Mouse (Mus musculus) ovary, postnatal 10 days (tissue): ENCODE data around the gene Capn13.
"Not testable (repeated sequence)": the region's sequence is repeated elsewhere in the genome, so short reads cannot be mapped to it uniquely, and the experiment has no call there.

Experiments used
- DNase-seq: peaks from one replicate; pipeline ENCODE4 v3.0.0; 2022; ENCODE audit warnings: low spot score

Capn13 gene

GRCm38 (mm10) chr17:73342673-73343072, 58.0 kb downstream of the Capn13 start:
- DNase-seq: no peak

DNA sequence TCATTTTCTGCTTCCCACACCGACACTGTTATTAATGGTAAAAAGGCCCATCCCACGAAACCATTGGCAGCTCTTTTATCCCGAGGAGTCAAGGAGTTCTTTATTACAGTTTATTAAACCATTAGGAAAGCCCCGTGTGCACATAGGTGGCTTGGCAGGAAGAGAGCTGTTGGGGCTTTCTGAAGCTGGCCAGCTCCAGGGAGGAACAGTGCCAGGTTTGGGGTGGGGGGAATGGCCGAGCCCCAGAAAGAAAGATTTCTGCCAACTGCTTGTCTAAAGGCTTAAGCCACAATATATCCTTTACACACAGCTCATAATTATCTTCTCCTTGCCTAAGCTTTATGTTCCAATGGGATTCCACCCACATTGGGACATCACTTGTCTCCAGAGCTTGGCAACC, 71.6 kb downstream of the Capn13 start:
- DNase-seq: no peak

DNA sequence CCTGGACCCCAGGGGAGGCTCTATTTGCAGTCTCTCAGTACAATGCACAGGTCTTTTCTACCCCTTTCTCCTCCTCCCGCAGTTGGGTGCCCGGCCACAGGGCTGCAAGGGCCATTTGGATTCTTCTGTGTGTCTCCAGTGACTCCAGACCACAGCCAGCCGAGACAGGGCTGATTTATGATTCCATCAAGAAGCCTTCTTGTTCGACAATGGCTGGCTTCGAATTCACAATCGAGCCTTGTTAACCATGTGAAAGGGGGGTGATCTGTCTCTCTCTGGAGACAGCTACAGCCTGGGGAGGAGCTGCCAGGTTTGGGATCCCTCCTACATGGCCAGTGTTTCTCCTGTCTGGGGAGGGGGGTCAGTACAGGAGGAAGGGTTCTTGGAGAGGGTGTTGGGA, 75.4 kb downstream of the Capn13 start:
- DNase-seq: no peak

GRCm38 (mm10) chr17:73324732-73325131, 75.9 kb downstream of the Capn13 start:
- no peak for DNase-seq

GRCm38 (mm10) chr17:73323981-73324380, 76.7 kb downstream of the Capn13 start:
- no peak for DNase-seq

DNA sequence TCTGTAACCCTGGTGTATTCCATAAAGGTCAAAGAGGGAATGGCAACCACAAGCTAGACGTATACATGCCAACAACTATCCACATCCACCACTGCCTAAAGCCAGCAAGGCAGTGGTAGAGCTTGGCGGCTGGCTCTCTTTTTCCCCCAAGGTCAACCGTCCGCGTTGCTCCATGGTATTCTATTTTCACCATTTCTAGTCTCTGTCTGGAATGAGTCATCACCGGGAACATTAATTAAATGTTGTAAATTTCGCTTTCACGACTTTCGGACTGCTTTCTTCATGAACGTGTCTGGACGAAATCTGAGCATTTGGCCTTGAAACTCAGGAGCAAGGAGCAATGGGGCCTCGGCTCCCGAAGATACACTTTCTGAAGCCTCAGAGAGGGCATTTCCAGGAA, 85.9 kb downstream of the Capn13 start:
- DNase-seq: no peak

DNA sequence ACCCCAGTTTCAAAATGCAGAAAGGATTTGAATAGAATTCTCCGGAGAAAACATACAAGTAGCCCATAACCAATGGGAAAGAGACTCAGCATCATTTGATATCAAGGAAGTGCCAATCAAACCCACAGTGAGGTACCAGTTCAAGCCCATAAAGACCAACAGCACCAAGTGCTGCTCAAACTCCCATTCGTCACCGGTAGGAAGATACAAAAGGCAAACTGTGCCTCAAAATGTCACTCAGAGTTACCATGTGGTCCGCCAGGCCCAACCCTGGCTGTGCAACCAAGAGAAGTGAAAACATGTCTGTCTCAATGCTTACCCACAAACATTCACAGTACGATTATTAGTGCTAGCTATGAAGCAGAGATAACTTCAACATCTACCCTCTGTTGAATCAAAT, 89.2 kb downstream of the Capn13 start:
- DNase-seq: no peak

DNA sequence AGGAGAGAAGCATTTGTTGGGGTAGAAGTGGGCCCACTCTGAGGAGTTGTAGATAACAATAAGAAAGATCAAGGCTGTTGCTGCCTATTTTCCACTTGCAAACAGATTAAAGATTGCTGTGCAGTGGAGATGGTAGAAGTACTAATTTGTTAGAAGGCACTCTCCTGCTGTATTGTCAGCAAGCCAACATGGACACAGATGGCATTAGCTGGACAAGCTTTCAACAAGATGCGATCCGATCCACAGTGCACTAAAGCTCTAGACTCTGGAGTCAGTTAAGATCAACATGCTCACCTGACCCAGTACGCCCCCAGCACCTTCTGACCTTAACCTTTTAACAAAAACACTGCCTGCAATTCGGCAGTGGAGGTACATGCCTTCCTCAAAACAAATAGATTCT, 92.0 kb downstream of the Capn13 start:
- no peak for DNase-seq

DNA sequence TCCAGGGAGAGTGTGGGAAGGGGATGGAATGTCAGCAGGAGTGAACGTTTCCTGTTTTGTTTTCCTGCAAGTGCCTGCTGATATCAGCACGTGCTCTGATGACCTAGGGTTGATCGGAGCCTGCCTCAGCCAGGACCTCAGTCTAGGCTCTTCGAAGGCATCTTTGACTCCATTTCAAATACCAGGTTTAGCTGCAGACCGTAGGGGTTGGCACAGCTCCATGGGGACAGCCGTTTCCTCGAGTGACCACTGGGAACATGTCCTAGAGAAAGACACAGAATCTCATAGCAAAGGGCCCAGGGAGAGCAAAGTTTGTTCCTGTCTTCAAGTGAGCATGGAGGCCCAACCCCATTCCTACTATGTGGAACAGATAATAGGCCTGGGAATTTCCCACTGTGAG, 94.0 kb downstream of the Capn13 start:
- no peak for DNase-seq

DNA sequence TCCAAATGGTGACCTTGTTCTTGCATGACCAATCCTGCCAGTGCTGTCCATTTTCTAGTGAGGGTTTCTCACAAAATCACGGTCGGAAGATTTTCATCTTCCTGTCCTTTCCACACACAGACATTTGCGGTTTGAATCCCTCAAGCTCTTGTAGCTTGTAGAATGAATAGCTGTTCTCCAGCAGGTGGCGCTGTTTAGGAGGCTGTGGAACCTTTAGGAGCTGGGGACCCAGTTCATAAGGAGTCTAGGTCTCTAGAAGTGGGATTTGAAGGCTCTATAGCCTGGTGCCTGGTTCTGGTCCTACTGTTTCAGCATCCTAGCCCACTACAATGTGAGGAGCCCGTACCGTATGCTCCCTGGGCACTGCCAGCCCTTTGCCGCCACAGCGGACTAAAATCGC, 95.0 kb downstream of the Capn13 start:
- DNase-seq: no peak

DNA sequence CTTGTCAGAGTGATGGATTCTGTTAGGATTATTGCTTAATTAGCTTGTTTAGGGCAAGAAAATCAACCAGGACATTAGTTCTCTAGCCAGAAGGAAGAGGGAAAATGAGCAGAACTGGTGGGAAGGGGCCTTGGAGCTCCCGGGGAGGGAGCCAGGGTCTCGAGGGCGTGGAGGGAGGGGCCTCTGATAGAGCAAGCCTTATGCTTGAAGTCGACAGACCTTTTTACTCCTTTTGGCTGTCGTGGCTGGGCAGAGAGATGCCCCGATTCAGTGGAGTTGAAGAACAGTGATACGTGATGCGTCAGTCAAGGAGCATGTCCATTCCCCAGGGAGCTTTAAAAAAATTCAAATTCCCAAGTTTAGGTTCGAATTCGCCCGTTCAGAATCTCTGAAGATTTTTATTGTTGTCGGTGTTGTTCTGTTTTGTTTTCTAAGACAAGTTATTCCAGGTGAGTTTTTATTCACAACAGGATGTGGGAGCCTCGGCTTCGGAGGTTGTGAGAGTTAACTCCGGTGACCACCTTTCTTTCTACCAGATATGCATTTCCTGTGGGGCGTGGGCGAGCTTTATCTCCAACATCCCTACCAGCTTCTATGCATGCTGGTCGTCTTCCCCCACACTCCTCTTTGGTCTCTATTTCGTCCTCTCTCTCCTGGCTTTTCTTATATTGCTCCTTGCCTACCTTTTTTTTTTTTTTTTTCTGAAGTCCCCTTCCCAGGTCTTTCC, 96.4 kb downstream of the Capn13 start:
- DNase-seq: no peak

- no peak for DNase-seq
Measured at GRCm38 (mm10) chr17:73303676-73304075, 97.0 kb downstream of the Capn13 start.

GRCm38 (mm10) chr17:73303217-73303616, 97.4 kb downstream of the Capn13 start:
- DNase-seq: peak; percentile 44

DNA sequence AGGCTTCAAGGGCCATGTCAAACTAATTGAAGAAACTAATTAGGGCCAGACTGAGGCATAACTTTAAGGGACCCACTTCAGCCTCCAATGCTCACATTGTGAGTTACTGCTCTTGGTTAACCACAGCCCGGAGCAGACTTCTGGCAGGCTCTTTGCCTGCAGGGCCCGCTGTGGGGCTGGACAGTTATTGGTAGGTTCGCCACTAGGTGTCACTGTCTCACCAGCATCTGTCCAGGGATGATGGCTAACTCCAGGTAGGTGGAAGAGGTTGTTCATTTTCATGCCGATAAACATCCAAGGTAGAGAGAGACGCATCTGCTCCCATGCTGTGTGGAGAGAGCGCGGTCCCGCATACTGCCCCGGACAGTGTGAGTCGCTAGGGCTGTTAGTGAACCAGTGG, 98.6 kb downstream of the Capn13 start:
- peak; percentile 37 for DNase-seq

- DNase-seq: peak; percentile 25
Measured at GRCm38 (mm10) chr17:73301258-73302050, 99.2 kb downstream of the Capn13 start.

DNA sequence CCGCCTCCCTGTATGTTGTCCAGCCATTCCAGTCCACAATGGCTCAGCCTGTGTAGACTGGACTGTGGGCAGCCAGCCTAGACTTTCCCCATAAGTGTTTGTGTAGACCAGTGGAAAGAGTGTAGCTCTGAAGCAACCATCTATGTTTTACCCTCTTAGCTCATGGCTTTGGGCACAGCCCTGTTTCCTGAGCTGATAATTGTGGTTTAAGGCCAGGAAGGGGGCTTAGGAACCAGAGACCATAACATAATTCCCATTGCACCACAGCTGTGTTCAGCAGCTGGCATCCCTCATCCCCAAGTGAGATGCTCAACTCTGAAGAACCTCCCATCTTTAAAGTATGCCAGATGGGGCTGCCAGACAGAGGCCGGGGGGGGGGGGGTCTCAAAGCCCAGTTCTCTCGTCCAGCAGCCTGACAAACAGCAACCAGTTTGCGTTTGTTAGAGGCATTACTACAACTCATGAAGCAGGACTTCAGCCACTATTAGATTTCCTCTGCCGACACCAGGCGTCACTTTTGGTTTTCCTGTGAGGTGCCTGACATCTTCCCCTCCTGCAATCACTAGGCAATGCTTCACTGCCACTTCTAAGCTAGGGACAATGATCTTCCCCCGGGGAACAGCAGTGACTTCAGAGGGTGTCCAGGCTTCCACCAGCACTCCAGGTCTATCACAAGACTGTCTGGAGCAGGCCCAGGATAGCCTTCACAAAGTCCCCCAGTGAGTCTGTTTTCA, 100.4 kb downstream of the Capn13 start:
- DNase-seq: no peak

DNA sequence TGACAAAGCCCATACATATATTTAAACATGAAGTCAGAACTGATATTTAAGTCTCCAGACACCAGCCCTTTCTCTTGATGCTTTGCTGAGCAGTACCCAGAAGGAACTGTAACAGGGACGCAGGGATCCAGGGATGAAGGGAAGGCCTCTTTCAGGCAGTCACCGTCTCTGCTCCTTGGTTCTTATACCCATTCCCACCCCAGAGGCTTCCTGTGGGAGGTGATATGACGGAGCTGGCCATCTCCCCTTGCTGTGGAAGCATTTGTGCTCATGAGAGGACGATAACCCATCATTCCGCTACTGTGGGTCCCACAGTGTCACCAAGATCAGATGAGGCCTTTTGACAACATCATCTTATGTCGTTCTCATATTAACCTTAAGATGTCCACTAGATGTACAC, 101.7 kb downstream of the Capn13 start:
- DNase-seq: no peak

DNA sequence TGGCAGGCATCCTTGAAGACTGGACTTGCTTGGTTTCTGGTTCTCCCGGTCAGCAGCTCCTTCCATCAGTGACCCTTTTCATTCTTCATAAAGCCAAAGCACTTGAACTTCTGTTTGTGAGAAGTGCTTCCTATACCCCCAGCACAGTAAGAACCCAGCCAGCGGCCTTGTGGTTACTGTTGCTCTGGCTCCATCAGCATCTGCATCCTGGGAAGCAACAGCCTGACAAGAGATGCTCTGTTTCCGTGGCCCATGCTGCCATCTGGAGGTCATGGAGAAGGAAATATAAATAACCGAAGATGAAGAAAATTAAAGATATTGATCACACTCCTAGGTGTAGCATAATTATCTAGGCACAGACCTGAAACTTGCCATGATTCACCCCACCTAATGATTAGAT, 103.8 kb downstream of the Capn13 start:
- DNase-seq: no peak

DNA sequence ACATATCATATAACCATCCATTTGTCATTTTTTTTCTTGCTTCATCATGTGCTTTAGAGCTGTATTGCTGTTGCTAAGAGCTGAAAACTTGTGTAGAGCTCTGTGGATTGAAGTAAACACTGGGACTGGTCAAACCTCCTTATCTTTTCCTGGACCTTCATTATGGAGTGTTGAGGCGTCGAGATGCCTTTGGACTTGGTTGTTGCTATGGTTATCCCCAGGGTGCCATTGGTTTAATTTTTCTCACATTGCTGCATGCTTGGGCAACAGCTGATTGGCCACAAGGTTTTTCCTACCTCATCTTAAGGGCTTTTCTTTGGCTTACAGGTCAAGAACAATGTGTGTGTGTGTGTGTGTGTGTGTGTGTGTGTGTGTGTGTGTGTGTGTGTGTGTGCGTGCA, 107.4 kb downstream of the Capn13 start:
- DNase-seq: no peak

- no peak for DNase-seq
Measured at GRCm38 (mm10) chr17:73284301-73284700, 116.4 kb downstream of the Capn13 start.

GRCm38 (mm10) chr17:73282702-73283101, 118.0 kb downstream of the Capn13 start:
- DNase-seq: not testable (repeated sequence)

GRCm38 (mm10) chr17:73277770-73278169, 122.9 kb downstream of the Capn13 start:
- DNase-seq: no peak

GRCm38 (mm10) chr17:73275066-73275465, 125.6 kb downstream of the Capn13 start:
- DNase-seq: no peak
